Mouse (Mus musculus) lung, embryonic 16.5 days (tissue): ENCODE measurements around the gene Steap3. TPM values are rescaled to one million over a fixed set of nuclear protein-coding genes. Genes with fewer than 3 reads are reported as not detected.

Experiments
- polyA plus RNA-seq: library from polyadenylated mRNA; unstranded; fragments of >200 nt; fragmentation: Nextera tagmentation; extraction: Ambion mirVana; gene quantifications from 2 replicates; pipeline ENCODE4 v1.2.1, GENCODE M21; 2015

Steap3 gene
- polyA plus RNA-seq, 1 experiment from 2014 or later, result 3.0 TPM

Other genes with a start within 250 kb of the Steap3 start
- 11.4 and 13.6 TPM in 2 replicates for gene Tmem37, start 198.6 kb downstream of the Steap3 start, polyA plus RNA-seq
- 457 and 459 TPM in 2 replicates for gene Dbi, start 151.6 kb downstream of the Steap3 start, polyA plus RNA-seq
- 18.1 and 18.7 TPM in 2 replicates for gene 3110009E18Rik, start 151.5 kb downstream of the Steap3 start, polyA plus RNA-seq
- gene C1ql2, start 67.9 kb upstream of the Steap3 start, polyA plus RNA-seq, result 0.08 and 0.20 TPM in 2 replicates
- 0.28 and 0.43 TPM in 2 replicates for gene Marco, start 232.3 kb upstream of the Steap3 start, polyA plus RNA-seq